ENCODE assay signal across 8 mouse cellular contexts in the genomic region with DNA sequence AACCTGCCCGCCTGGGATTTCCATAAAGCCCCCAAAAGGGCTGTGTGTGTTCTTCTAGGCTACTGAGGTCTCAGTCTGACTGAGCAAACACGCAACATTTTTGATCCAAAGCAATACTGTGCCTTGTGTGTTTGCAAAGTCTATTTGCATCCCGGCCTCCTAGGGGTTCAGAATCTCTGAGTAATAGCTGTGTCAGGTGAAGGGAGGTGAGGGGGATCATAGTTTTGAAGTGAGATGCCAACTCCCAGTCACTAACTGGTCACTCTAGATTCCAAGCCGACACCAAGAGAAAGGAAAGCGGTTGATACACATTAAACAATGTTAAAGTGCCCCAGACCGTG. TPM values are rescaled to one million over a fixed set of nuclear protein-coding genes. Genes with fewer than 3 reads are reported as not detected.
DNase-seq lines count a peak whose midpoint lies in the region; ATAC-seq and TF ChIP-seq lines count a peak whose summit lies in the region.

No protein-coding gene starts in this region.

- H3K27me3 ChIP-seq in heart, embryonic 11.5 days (ENCODE audit: control insufficient read depth, insufficient read depth, low read length): no peaks in the 10 kb centered on the region
- H3K27me3 ChIP-seq in E14TG2a.4 (ENCODE audit: insufficient read depth, low read length): peaks cover 30% of the 10 kb centered on the region
- H3K27me3 ChIP-seq in forebrain, embryonic 16.5 days (replicated peaks; ENCODE audit: control insufficient read depth, insufficient read depth, low read length): no peaks in the 10 kb centered on the region
- H3K27me3 ChIP-seq in liver, postnatal 0 days (ENCODE audit: insufficient read depth, low read length): no peaks in the 10 kb centered on the region

- peak overlapping the region; percentile 95 for H3K27ac ChIP-seq in heart, embryonic 11.5 days (ENCODE audit: low read depth, low read length)
- peak overlapping the region; percentile 96 for H3K27ac ChIP-seq in forebrain, embryonic 16.5 days (ENCODE audit: low read length)
- peak overlapping the region; percentile 95 for H3K27ac ChIP-seq in liver, postnatal 0 days (ENCODE audit: low read depth)

- 28% methylated on average over 6 of the region's 6 CpGs for WGBS in heart, embryonic 11.5 days (ENCODE audit: insufficient replicate concordance)
- WGBS in forebrain, embryonic 16.5 days: 17% methylated on average over 6 of the region's 6 CpGs
- 20% methylated on average over 6 of the region's 6 CpGs for WGBS in liver, postnatal 0 days (ENCODE audit: insufficient replicate concordance)

- intact Hi-C loops in left cerebral cortex, postnatal 14 days (cut with DNase I): loop anchor here (5.0 to 10.0 kb wide), 3 partner anchors 46 to 309 kb away; no protein-coding TSS in a partner anchor

- DNase-seq in heart, adult 18-20 months: no peak
- no peak for DNase-seq in liver, postnatal 0 days
- no peak for DNase-seq in thymus, postnatal 4 days
- no peak for DNase-seq in left cerebral cortex, adult 8-10 months (ENCODE audit: low spot score in 2 of 2)
- DNase-seq in left cerebral cortex, postnatal 14 days (ENCODE audit: low spot score in 2 of 2): no peak

- no peak for TF ChIP-seq EP300 in liver, postnatal 0 days (IDR thresholded peaks at IDR 0.05; ENCODE audit: low read depth)

- no peak for TF ChIP-seq CTCF in E14TG2a.4 (conservative IDR thresholded peaks at IDR 0.05; ENCODE audit: low read length)
- no peak for TF ChIP-seq CTCF in liver, postnatal 0 days (IDR thresholded peaks at IDR 0.05; ENCODE audit: low read depth)

- no peaks in the 10 kb centered on the region for H3K9me3 ChIP-seq in heart, embryonic 11.5 days (replicated peaks; ENCODE audit: control insufficient read depth, low read length)
- peaks cover 6% of the 10 kb centered on the region; the same call in 1 of the 2 replicates for H3K9me3 ChIP-seq in E14TG2a.4 (ENCODE audit: low read length)
- no peaks in the 10 kb centered on the region for H3K9me3 ChIP-seq in forebrain, embryonic 16.5 days (ENCODE audit: control insufficient read depth, low read length)
- no peaks in the 10 kb centered on the region for H3K9me3 ChIP-seq in liver, postnatal 0 days (ENCODE audit: low read length)

- peak overlapping the region; percentile 69 for H3K4me3 ChIP-seq in heart, embryonic 11.5 days (ENCODE audit: low read depth, low read length)
- H3K4me3 ChIP-seq in E14TG2a.4 (replicated peaks; ENCODE audit: low read length): peak overlapping the region; percentile 75
- peak overlapping the region; percentile 73 for H3K4me3 ChIP-seq in forebrain, embryonic 16.5 days (replicated peaks; ENCODE audit: low read length)
- peak overlapping the region; percentile 59 for H3K4me3 ChIP-seq in liver, postnatal 0 days (ENCODE audit: low read depth, low read length)

- peak overlapping the region; percentile 77 for H3K4me2 ChIP-seq in heart, embryonic 11.5 days
- peak overlapping the region; percentile 87 for H3K4me2 ChIP-seq in forebrain, embryonic 16.5 days (ENCODE audit: low read length)
- peak overlapping the region; percentile 83 for H3K4me2 ChIP-seq in liver, postnatal 0 days (ENCODE audit: low read depth, low read length)

- peaks cover 11% of the 10 kb centered on the region for H3K4me1 ChIP-seq in heart, embryonic 11.5 days (ENCODE audit: control insufficient read depth, insufficient read depth, low read length)
- peaks cover 48% of the 10 kb centered on the region for H3K4me1 ChIP-seq in E14TG2a.4 (replicated peaks; ENCODE audit: low read depth, low read length)
- peaks cover 27% of the 10 kb centered on the region for H3K4me1 ChIP-seq in forebrain, embryonic 16.5 days (replicated peaks; ENCODE audit: control insufficient read depth, insufficient read depth, low read length)
- H3K4me1 ChIP-seq in liver, postnatal 0 days (ENCODE audit: insufficient read depth): peaks cover 26% of the 10 kb centered on the region

- ATAC-seq in heart, embryonic 11.5 days (replicated peaks; ENCODE audit: insufficient number of reproducible peaks, low FRiP score, low TSS enrichment): no peak
- no peak for ATAC-seq in forebrain, embryonic 16.5 days
- peak; percentile 20 for ATAC-seq in liver, postnatal 0 days

- H3K36me3 ChIP-seq in heart, embryonic 11.5 days (ENCODE audit: control insufficient read depth, insufficient read depth, low read length): no peaks in the 10 kb centered on the region
- H3K36me3 ChIP-seq in E14TG2a.4 (ENCODE audit: insufficient read depth, low read length): no peaks in the 10 kb centered on the region; the same call in 1 of the 2 replicates
- no peaks in the 10 kb centered on the region for H3K36me3 ChIP-seq in forebrain, embryonic 16.5 days (ENCODE audit: control insufficient read depth, insufficient read depth)
- H3K36me3 ChIP-seq in liver, postnatal 0 days (replicated peaks; ENCODE audit: insufficient read depth, low read length): no peaks in the 10 kb centered on the region

- peak overlapping the region; percentile 91 for H3K9ac ChIP-seq in heart, embryonic 11.5 days (ENCODE audit: low read depth, low read length)
- H3K9ac ChIP-seq in forebrain, embryonic 16.5 days (replicated peaks; ENCODE audit: low read depth, low read length): peak overlapping the region; percentile 93
- H3K9ac ChIP-seq in liver, postnatal 0 days (replicated peaks): peak overlapping the region; percentile 76

RNA-seq across cellular contexts. Expression of a gene that starts 6.3 kb away (rescaled TPM):
- 29.7 and 30.7 TPM in 2 replicates for polyA plus RNA-seq in heart, embryonic 11.5 days (2014; fragmentation: Nextera tagmentation; extraction: Ambion mirVana)
- total RNA-seq in heart, adult 18-20 months (2021): 10 to 100 TPM; 28.1 to 28.2 TPM
- 43.7 and 48.2 TPM in 2 replicates for polyA plus RNA-seq in forebrain, embryonic 16.5 days (2015; fragmentation: Nextera tagmentation; extraction: Ambion mirVana)
- 4.9 and 5.5 TPM in 2 replicates for polyA plus RNA-seq in liver, postnatal 0 days (2015; fragmentation: Nextera tagmentation; extraction: Ambion mirVana)
- 100 to 1,000 TPM; 175 to 199 (median 188) TPM for total RNA-seq in left cerebral cortex, adult 8-10 months (2022)
- 100 to 1,000 TPM; 172 to 173 TPM for total RNA-seq in left cerebral cortex, postnatal 14 days (2021)

RNA-seq across cellular contexts. Expression of a gene that starts 51.0 kb away (rescaled TPM):
- polyA plus RNA-seq in heart, embryonic 11.5 days (2014; fragmentation: Nextera tagmentation; extraction: Ambion mirVana): 2.2 and 2.6 TPM in 2 replicates
- under 1 TPM; 0.10 to 0.32 TPM for total RNA-seq in heart, adult 18-20 months (2021)
- polyA plus RNA-seq in forebrain, embryonic 16.5 days (2015; fragmentation: Nextera tagmentation; extraction: Ambion mirVana): 26.5 and 29.9 TPM in 2 replicates
- polyA plus RNA-seq in liver, postnatal 0 days (2015; fragmentation: Nextera tagmentation; extraction: Ambion mirVana): 0.43 and 0.44 TPM in 2 replicates
- 10 to 100 TPM; 49.7 to 56.2 (median 55.1) TPM for total RNA-seq in left cerebral cortex, adult 8-10 months (2022)
- total RNA-seq in left cerebral cortex, postnatal 14 days (2021): 10 to 100 TPM; 85.8 to 97.7 TPM

Comparison
In these comparisons a context has a peak if more than half of its experiments do, and no peak if none do; other contexts are left out.
1. RNA of a gene that starts 6.3 kb away (total RNA-seq): 175 to 199 TPM in left cerebral cortex, adult 8-10 months and 172 to 173 TPM in left cerebral cortex, postnatal 14 days; 28.1 to 28.2 TPM in heart, adult 18-20 months; every median in the first group is over 4 times any median in the second.
2. RNA of a gene that starts 51.0 kb away (total RNA-seq): 85.8 to 97.7 TPM in left cerebral cortex, postnatal 14 days and 49.7 to 56.2 TPM in left cerebral cortex, adult 8-10 months; 0.10 to 0.32 TPM in heart, adult 18-20 months; every median in the first group is over 10 times any median in the second.
3. Peak in every context shown above with its lines, with median percentiles within 50 percentile points of each other: H3K27ac ChIP-seq, H3K4me2 ChIP-seq, H3K4me3 ChIP-seq and H3K9ac ChIP-seq.